Mouse (Mus musculus): ENCODE data around the gene Cplx2.
A peak's percentile ranks its signal among the peaks of the same experiment; 100 is the strongest.

Cplx2 gene

GRCm38 (mm10) chr13:54403224-54404070 is 32.3 kb downstream of the Cplx2 start:
- peak in 1 of 2 experiments; percentile 26 for DNase-seq (ENCODE audit: low spot score in 2 of 2)

- DNase-seq (ENCODE audit: low spot score in 2 of 2) = no peak
Observed at GRCm38 (mm10) chr13:54404205-54404604, 33.1 kb downstream of the Cplx2 start.

GRCm38 (mm10) chr13:54405805-54406204 is 34.7 kb downstream of the Cplx2 start:
- peak in 1 of 2 experiments; percentile 2 for DNase-seq (ENCODE audit: low spot score in 2 of 2)

- no peak for DNase-seq (ENCODE audit: low spot score in 2 of 2)
Observed at GRCm38 (mm10) chr13:54411656-54412055, 40.5 kb downstream of the Cplx2 start.

GRCm38 (mm10) chr13:54412236-54412635 is 41.1 kb downstream of the Cplx2 start:
- DNase-seq (ENCODE audit: low spot score in 2 of 2) = no peak

GRCm38 (mm10) chr13:54412721-54413120 is 41.6 kb downstream of the Cplx2 start:
- DNase-seq (ENCODE audit: low spot score in 2 of 2) = no peak

- no peak for DNase-seq (ENCODE audit: low spot score in 2 of 2)
Observed at GRCm38 (mm10) chr13:54415059-54415458, 43.9 kb downstream of the Cplx2 start.

GRCm38 (mm10) chr13:54418781-54419327 is 47.7 kb downstream of the Cplx2 start:
- DNase-seq (ENCODE audit: low spot score in 2 of 2) = peak; percentile 44 to 67

GRCm38 (mm10) chr13:54420226-54420625 is 49.1 kb downstream of the Cplx2 start:
- no peak for DNase-seq (ENCODE audit: low spot score in 2 of 2)

GRCm38 (mm10) chr13:54425269-54425668 is 54.1 kb downstream of the Cplx2 start:
- DNase-seq (ENCODE audit: low spot score in 2 of 2) = peak in 1 of 2 experiments; percentile 48

GRCm38 (mm10) chr13:54426781-54427655 is 55.9 kb downstream of the Cplx2 start:
- no peak for DNase-seq (ENCODE audit: low spot score in 2 of 2)

- no peak for DNase-seq (ENCODE audit: low spot score in 2 of 2)
Observed at GRCm38 (mm10) chr13:54428771-54429170, 57.6 kb downstream of the Cplx2 start.

- no peak for DNase-seq (ENCODE audit: low spot score in 2 of 2)
Observed at GRCm38 (mm10) chr13:54430051-54430450, 58.9 kb downstream of the Cplx2 start.

GRCm38 (mm10) chr13:54431161-54431560 is 60.0 kb downstream of the Cplx2 start:
- DNase-seq (ENCODE audit: low spot score in 2 of 2) = no peak
